Mouse (Mus musculus): ENCODE measurements around the gene Cyren. TPM values are rescaled to one million over a fixed set of nuclear protein-coding genes. Genes with fewer than 3 reads are reported as not detected.
A peak's percentile ranks its signal among the peaks of the same experiment; 100 is the strongest.

Gene Cyren
- polyA plus RNA-seq, 1 experiment from 2014 or later, result 14.2 TPM

- no peak overlapping the region for H3K4me3 ChIP-seq (ENCODE audit: low read length)
- ATAC-seq (ENCODE audit: low FRiP score, low TSS enrichment), result no peak
- 88% methylated on average over 7 of the region's 7 CpGs for WGBS
- no peak overlapping the region for H3K9ac ChIP-seq (ENCODE audit: low read depth, low read length)
- H3K4me2 ChIP-seq (replicated peaks; ENCODE audit: low read depth, low read length), result no peak overlapping the region
- H3K4me1 ChIP-seq (ENCODE audit: control insufficient read depth, insufficient read depth, low read length), result peaks cover 9% of the 10 kb centered on the region; the same call in 1 of the 2 replicates
- no peak overlapping the region for H3K27ac ChIP-seq (ENCODE audit: low read depth, low read length)
- no peaks in the 10 kb centered on the region for H3K9me3 ChIP-seq (ENCODE audit: control insufficient read depth, low read length)
- no peaks in the 10 kb centered on the region for H3K27me3 ChIP-seq (ENCODE audit: control insufficient read depth, insufficient read depth, low read length)
- H3K36me3 ChIP-seq (ENCODE audit: control insufficient read depth, insufficient read depth, low read length), result peaks cover 38% of the 10 kb centered on the region
Measured at GRCm38 (mm10) chr6:34884724-34885123, 6.9 kb upstream of the Cyren start.

GRCm38 (mm10) chr6:34879911-34880475 lies 2.1 kb upstream of the Cyren start:
- H3K27me3 ChIP-seq (ENCODE audit: control insufficient read depth, insufficient read depth, low read length), result no peaks in the 10 kb centered on the region
- peaks cover 18% of the 10 kb centered on the region for H3K4me1 ChIP-seq (ENCODE audit: control insufficient read depth, insufficient read depth, low read length)
- no peak overlapping the region for H3K9ac ChIP-seq (ENCODE audit: low read depth, low read length)
- no peaks in the 10 kb centered on the region for H3K9me3 ChIP-seq (ENCODE audit: control insufficient read depth, low read length)
- no peak for ATAC-seq (ENCODE audit: low FRiP score, low TSS enrichment)
- WGBS, result 53% methylated on average over 6 of the region's 6 CpGs
- no peak overlapping the region for H3K4me3 ChIP-seq (ENCODE audit: low read length)
- no peak overlapping the region for H3K27ac ChIP-seq (ENCODE audit: low read depth, low read length)
- H3K36me3 ChIP-seq (ENCODE audit: control insufficient read depth, insufficient read depth, low read length), result peaks cover 25% of the 10 kb centered on the region
- H3K4me2 ChIP-seq (replicated peaks; ENCODE audit: low read depth, low read length), result no peak overlapping the region

- Histone ChIP-seq H3K27ac (ENCODE audit: low read depth, low read length) (no peak overlapping the region), H3K4me1 (ENCODE audit: control insufficient read depth, insufficient read depth, low read length) (peaks cover 18% of the 10 kb centered on the region)
- ATAC-seq (ENCODE audit: low FRiP score, low TSS enrichment), result no peak
Measured at GRCm38 (mm10) chr6:34879101-34879740, 1.4 kb upstream of the Cyren start.

GRCm38 (mm10) chr6:34876835-34877156 lies 1.1 kb downstream of the Cyren start:
- ATAC-seq (ENCODE audit: low FRiP score, low TSS enrichment), result no peak
- H3K9me3 ChIP-seq (ENCODE audit: control insufficient read depth, low read length), result no peaks in the 10 kb centered on the region
- H3K27ac ChIP-seq (ENCODE audit: low read depth, low read length), result no peak overlapping the region
- peak overlapping the region; percentile 68 for H3K4me2 ChIP-seq (replicated peaks; ENCODE audit: low read depth, low read length)
- H3K36me3 ChIP-seq (ENCODE audit: control insufficient read depth, insufficient read depth, low read length), result peaks cover 15% of the 10 kb centered on the region; the same call in 1 of the 2 replicates
- H3K9ac ChIP-seq (ENCODE audit: low read depth, low read length), result peak overlapping the region; percentile 73; the same call in 1 of the 2 replicates
- peak overlapping the region; percentile 72; the same call in 1 of the 2 replicates for H3K4me3 ChIP-seq (ENCODE audit: low read length)
- no peaks in the 10 kb centered on the region for H3K27me3 ChIP-seq (ENCODE audit: control insufficient read depth, insufficient read depth, low read length)
- WGBS, result 35% methylated on average over 2 of the region's 2 CpGs
- peaks cover 18% of the 10 kb centered on the region for H3K4me1 ChIP-seq (ENCODE audit: control insufficient read depth, insufficient read depth, low read length)

More at GRCm38 (mm10) chr6:34879101-34879740, 1.4 kb upstream of the Cyren start:
- H3K9me3 ChIP-seq (ENCODE audit: control insufficient read depth, low read length), result no peaks in the 10 kb centered on the region
- no peak overlapping the region for H3K4me3 ChIP-seq (ENCODE audit: low read length)
- 89% methylated on average over 16 of the region's 16 CpGs for WGBS
- H3K36me3 ChIP-seq (ENCODE audit: control insufficient read depth, insufficient read depth, low read length), result peaks cover 18% of the 10 kb centered on the region
- H3K9ac ChIP-seq (ENCODE audit: low read depth, low read length), result no peak overlapping the region
- H3K27me3 ChIP-seq (ENCODE audit: control insufficient read depth, insufficient read depth, low read length), result no peaks in the 10 kb centered on the region
- H3K4me2 ChIP-seq (replicated peaks; ENCODE audit: low read depth, low read length), result no peak overlapping the region

GRCm38 (mm10) chr6:34875966-34876834 lies 1.7 kb downstream of the Cyren start:
- Histone ChIP-seq H3K9me3 (ENCODE audit: control insufficient read depth, low read length) (no peaks in the 10 kb centered on the region), H3K9ac (ENCODE audit: low read depth, low read length) (0 out of 2 replicates have a peak overlapping the region, but pooled peaks have one; percentile 73), H3K4me2 (replicated peaks; ENCODE audit: low read depth, low read length) (no peak overlapping the region; the same call in 1 of the 2 replicates), H3K36me3 (ENCODE audit: control insufficient read depth, insufficient read depth, low read length) (peaks cover 11% of the 10 kb centered on the region; the same call in 1 of the 2 replicates), H3K4me3 (ENCODE audit: low read length) (no peak overlapping the region; the same call in 1 of the 2 replicates), H3K27me3 (ENCODE audit: control insufficient read depth, insufficient read depth, low read length) (no peaks in the 10 kb centered on the region), H3K27ac (ENCODE audit: low read depth, low read length) (no peak overlapping the region), H3K4me1 (ENCODE audit: control insufficient read depth, insufficient read depth, low read length) (peaks cover 18% of the 10 kb centered on the region)
- WGBS, result 65% methylated on average over 12 of the region's 12 CpGs
- ATAC-seq (ENCODE audit: low FRiP score, low TSS enrichment), result no peak

- peaks cover 18% of the 10 kb centered on the region for H3K4me1 ChIP-seq (ENCODE audit: control insufficient read depth, insufficient read depth, low read length)
- no peak for ATAC-seq (ENCODE audit: low FRiP score, low TSS enrichment)
- H3K4me2 ChIP-seq (replicated peaks; ENCODE audit: low read depth, low read length), result no peak overlapping the region
- WGBS, result 86% methylated on average over 15 of the region's 15 CpGs
- no peaks in the 10 kb centered on the region for H3K9me3 ChIP-seq (ENCODE audit: control insufficient read depth, low read length)
- peak overlapping the region; percentile 55; the same call in 1 of the 2 replicates for H3K27ac ChIP-seq (ENCODE audit: low read depth, low read length)
- no peaks in the 10 kb centered on the region for H3K27me3 ChIP-seq (ENCODE audit: control insufficient read depth, insufficient read depth, low read length)
- H3K36me3 ChIP-seq (ENCODE audit: control insufficient read depth, insufficient read depth, low read length), result peaks cover 4% of the 10 kb centered on the region; the same call in 1 of the 2 replicates
- no peak overlapping the region for H3K9ac ChIP-seq (ENCODE audit: low read depth, low read length)
- H3K4me3 ChIP-seq (ENCODE audit: low read length), result no peak overlapping the region
Measured at GRCm38 (mm10) chr6:34875268-34875761, 2.5 kb downstream of the Cyren start.

GRCm38 (mm10) chr6:34874101-34874921 lies 3.5 kb downstream of the Cyren start:
- Histone ChIP-seq H3K4me2 (replicated peaks; ENCODE audit: low read depth, low read length) (no peak overlapping the region), H3K27ac (ENCODE audit: low read depth, low read length) (peak overlapping the region; percentile 68), H3K4me3 (ENCODE audit: low read length) (no peak overlapping the region), H3K9me3 (ENCODE audit: control insufficient read depth, low read length) (no peaks in the 10 kb centered on the region), H3K36me3 (ENCODE audit: control insufficient read depth, insufficient read depth, low read length) (0 out of 2 replicates have a peak, but pooled peaks cover 4% of the 10 kb centered on the region), H3K27me3 (ENCODE audit: control insufficient read depth, insufficient read depth, low read length) (no peaks in the 10 kb centered on the region), H3K4me1 (ENCODE audit: control insufficient read depth, insufficient read depth, low read length) (peaks cover 18% of the 10 kb centered on the region), H3K9ac (ENCODE audit: low read depth, low read length) (no peak overlapping the region; the same call in 1 of the 2 replicates)
- ATAC-seq (ENCODE audit: low FRiP score, low TSS enrichment), result no peak
- 64% methylated on average over 21 of the region's 21 CpGs for WGBS

- H3K27me3 ChIP-seq (ENCODE audit: control insufficient read depth, insufficient read depth, low read length), result no peaks in the 10 kb centered on the region
- no peak for ATAC-seq (ENCODE audit: low FRiP score, low TSS enrichment)
- H3K9me3 ChIP-seq (ENCODE audit: control insufficient read depth, low read length), result no peaks in the 10 kb centered on the region
- peaks cover 13% of the 10 kb centered on the region for H3K4me1 ChIP-seq (ENCODE audit: control insufficient read depth, insufficient read depth, low read length)
- H3K27ac ChIP-seq (ENCODE audit: low read depth, low read length), result no peak overlapping the region
- 83% methylated on average over 10 of the region's 10 CpGs for WGBS
- H3K4me2 ChIP-seq (replicated peaks; ENCODE audit: low read depth, low read length), result no peak overlapping the region
- H3K4me3 ChIP-seq (ENCODE audit: low read length), result no peak overlapping the region
- no peak overlapping the region for H3K9ac ChIP-seq (ENCODE audit: low read depth, low read length)
- H3K36me3 ChIP-seq (ENCODE audit: control insufficient read depth, insufficient read depth, low read length), result 0 out of 2 replicates have a peak, but pooled peaks cover 4% of the 10 kb centered on the region
Measured at GRCm38 (mm10) chr6:34872871-34873270, 5.0 kb downstream of the Cyren start.
